ENCODE assay signal across 13 mouse cellular contexts in genomic region chr10:18283991-18284390, GRCm38 (mm10).
"Had no signal": no experiment of that assay in that cellular context is flagged by ENCODE, and none has a peak within 500 bp of the region (broad histone marks: within the 10 kb centered on the region; RNA-seq: fewer than 3 reads in every experiment).

No protein-coding gene starts in this region.

- H3K36me3 ChIP-seq: limb, embryonic 13.5 days; lung, embryonic 15.5 days; midbrain, embryonic 12.5 days; neural tube, embryonic 15.5 days had no signal

- H3K4me3 ChIP-seq: layer of hippocampus, adult 2 months; limb, embryonic 13.5 days; lung, embryonic 15.5 days; midbrain, embryonic 12.5 days; neural tube, embryonic 15.5 days had no signal

- H3K27me3 ChIP-seq: limb, embryonic 13.5 days; lung, embryonic 15.5 days; midbrain, embryonic 12.5 days; neural tube, embryonic 15.5 days had no signal

- H3K27ac ChIP-seq: hindbrain, postnatal 0 days; layer of hippocampus, adult 2 months; limb, embryonic 13.5 days; lung, embryonic 15.5 days; midbrain, embryonic 12.5 days; neural tube, embryonic 15.5 days had no signal

- DNase-seq: left cerebral cortex, postnatal 4 days; lung, postnatal 14 days; right cerebral cortex, postnatal 4 days; spleen, adult 18-20 months; thymus, adult 18-20 months; thymus, postnatal 14 days had no signal

- H3K4me2 ChIP-seq: limb, embryonic 13.5 days; liver, embryonic 11.5 days; lung, embryonic 15.5 days; midbrain, embryonic 12.5 days; neural tube, embryonic 15.5 days had no signal

- ATAC-seq: hindbrain, postnatal 0 days had no signal

- H3K9ac ChIP-seq: limb, embryonic 13.5 days; lung, embryonic 15.5 days; midbrain, embryonic 12.5 days; neural tube, embryonic 15.5 days had no signal

- H3K4me1 ChIP-seq: limb, embryonic 13.5 days; lung, embryonic 15.5 days; midbrain, embryonic 12.5 days; neural tube, embryonic 15.5 days had no signal

- H3K9me3 ChIP-seq: limb, embryonic 13.5 days; lung, embryonic 15.5 days; midbrain, embryonic 12.5 days; neural tube, embryonic 15.5 days had no signal
